Mouse (Mus musculus) cerebellum, postnatal 36 days (tissue): ENCODE results near the gene C5ar2.
"Not testable (repeated sequence)": the region's sequence is repeated elsewhere in the genome, so short reads cannot be mapped to it uniquely, and the experiment has no call there.

Source experiments
- DNase-seq, 2 experiments: peaks; one replicate each; pipeline ENCODE4 v3.0.0; 2021 to 2022; ENCODE audit warnings: mixed read lengths in 2 of 2

C5ar2 gene

DNA sequence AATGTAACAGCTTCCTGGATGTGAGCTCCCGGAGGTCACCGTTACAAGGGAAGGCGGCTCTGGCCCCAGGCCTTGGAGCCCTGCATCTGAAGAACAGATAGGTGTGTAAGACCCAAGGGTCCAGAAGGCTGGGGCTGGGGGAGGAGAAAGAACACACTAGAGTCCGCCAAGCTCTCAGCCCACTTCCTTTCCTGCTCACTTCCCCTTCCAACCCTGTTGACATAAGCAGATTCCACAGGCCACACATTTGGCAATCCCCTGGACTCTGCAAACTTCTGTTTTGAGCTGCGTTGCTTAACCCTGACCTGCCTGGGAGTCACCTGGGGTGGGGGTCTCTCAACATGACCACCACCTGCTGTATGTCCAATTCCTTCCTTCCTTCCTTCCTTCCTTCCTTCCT lies at the start of gene C5ar2:
TSS of gene C5ar2 (minus strand) at position 88 of the 400 bp plus-strand sequence.
- DNase-seq = no peak

DNA sequence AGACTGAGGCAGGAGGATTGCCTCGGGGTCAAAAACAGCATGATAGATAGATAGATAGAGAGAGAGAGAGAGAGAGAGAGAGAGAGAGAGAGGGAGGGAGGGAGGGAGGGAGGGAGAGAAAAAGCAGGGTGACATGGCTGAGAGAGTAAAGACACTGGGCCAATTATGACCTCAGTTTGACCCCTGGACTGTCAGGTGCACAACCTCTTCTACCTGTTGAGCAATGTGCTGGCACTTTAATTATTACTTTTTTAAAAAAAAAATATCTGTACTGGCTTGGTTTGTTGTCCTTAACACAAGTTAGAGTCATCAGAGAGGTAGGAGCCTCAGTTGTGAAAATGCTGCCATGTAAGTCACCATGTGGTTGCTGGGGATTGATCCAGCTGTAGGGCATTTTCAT lies 43.8 kb upstream of the C5ar2 start:
- no peak for DNase-seq

DNA sequence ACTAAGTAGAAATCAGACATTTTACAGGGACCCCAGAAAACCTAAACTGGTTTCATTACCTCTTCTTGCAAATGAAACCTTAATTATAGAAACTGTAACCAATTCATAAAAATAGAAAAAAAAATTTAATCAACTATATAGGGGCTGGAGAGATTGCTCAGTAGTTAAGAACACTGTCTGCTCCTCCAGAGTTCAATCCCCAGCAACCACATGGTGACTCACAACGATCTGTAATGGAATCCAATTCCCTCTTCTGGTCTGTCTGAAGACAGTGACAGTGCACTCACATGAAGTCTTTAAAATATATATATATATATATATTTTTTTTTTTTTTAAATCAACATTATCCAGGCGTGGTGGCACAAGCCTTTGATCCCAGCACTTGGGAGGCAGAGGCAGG lies 43.1 kb upstream of the C5ar2 start:
- DNase-seq = no peak

DNA sequence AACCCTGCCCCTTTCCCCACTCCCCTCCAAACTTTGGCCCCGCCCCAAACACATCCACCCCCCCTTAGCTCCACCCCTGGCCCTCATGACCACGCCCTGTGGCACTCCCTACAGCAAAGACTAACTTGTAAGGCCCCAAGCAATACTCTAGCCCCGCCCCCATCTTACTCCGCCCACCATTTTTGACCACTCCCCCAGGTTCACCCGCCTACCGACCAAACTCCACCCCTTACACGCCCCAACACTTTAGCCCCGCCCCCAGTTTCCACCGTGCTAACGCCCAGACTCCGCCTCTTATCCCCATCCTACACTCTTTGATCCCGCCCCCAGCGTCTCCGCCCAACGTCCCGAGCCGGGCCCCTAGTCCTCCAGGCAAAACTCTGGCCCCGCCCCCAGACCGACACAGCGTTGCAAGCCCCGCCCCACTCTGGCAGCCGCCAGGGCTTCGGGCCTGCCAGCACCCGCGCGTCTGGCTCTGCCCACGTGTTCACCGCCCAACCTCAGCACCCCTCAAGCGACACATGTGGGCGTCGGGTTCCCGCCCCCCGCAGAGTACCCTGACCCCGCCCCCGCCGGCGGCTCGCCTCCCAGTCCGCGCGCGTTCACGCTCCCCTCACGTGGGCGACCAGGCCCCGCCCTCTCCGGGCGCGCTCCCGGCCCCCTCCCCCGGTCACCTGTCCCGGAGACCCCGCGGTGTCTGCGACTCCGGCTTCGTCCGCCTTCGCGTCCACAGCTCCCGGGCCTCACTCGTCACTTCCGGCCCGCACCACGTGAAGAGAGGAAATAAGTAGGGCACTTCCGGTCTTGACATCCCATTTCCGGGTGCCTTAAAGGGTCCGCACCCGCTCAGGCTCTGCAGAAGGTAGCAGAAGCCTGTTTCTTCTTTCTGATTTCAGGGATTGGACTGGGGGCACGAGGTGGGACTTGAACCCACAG lies 42.3 kb upstream of the C5ar2 start, which contains the start of gene Ccdc9:
TSS of gene Ccdc9 (minus strand) at position 770 of the 936 bp plus-strand sequence.
- DNase-seq = peak; percentile 95 to 97

DNA sequence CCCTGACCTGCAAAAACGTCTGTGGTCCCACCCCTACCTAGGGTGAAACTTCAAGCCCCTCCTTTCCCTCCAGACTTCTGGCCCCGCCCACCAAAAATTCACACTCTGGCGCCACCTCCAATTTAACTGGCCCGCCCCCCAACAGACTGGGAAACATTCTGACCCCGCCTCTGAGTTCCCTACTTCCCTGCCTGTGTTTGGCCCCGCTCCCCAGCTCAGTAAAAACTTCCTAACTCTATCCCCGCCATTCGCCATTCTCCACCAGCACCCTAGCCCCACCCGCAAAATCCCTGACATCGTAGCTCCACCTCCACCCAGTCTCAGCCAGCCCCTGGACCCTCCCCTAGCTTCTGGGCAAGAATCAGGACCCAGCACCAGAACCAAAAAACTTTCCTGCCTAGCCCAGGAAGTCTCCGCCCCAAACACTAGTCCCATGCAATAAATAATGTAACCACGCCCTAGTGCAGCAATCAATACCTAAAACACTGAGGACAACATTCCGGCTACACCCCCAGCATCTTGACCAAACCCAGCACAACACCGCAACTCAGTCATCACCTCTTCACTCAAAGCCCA lies 41.6 kb upstream of the C5ar2 start:
- DNase-seq = peak in 1 of 2 experiments; percentile 33

DNA sequence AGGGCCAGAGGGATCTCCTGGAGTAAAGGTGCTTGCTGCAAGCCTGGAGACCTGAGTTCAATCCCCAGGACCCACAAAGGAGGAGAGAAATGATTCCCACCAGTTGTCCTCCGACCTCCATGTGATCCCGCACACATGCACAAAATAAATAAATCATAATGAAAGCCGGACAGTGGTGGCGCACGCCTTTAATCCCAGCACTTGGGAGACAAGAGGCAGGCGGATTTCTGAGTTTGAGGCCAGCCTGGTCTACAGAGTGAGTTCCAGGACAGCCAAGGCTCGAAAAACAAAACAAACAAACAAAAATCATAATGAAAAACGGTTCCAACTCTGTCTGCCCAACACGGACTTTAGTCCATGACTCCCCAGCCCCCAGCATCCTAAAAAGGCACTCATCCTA lies 41.0 kb upstream of the C5ar2 start:
- no peak for DNase-seq

DNA sequence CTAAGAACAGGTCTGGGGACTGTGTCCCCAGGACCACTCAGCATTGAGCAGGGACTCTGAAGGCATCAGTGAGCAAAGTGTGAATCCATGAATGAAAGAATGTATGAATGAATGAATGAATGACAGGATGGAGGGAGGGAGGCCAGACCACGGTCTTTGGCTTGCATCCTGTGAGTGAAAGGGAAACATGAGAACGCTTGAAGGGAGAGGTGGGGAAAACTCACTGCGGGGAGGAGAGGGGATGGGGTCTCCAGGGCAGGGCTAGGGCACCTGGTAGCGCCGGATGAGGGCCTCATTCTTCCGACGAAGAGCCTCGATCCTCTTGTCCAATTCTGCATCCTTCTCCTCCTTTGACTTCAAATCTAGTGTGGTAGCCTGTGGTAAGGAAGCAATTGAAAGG lies 40.0 kb upstream of the C5ar2 start:
- DNase-seq = no peak

DNA sequence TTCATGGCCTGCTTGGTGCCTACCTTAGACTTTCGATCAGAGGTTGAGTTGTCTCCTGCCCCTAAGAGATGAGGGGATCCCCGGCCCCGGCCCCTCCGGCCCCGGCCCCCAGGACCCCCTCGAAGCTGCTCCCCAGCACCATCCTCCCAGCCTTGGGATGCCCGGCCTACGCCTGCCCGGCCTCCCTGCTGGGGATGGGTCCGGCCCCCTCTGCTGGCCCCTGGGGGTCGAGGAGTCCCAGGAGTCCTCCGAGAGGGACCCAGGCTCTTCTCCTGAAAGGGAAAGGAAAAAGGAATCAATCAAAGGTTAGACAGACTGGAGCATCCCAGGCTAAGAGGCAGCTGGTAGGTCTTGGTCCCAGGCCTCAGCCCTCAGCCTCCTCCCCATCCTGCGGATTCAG lies 38.4 kb upstream of the C5ar2 start:
- DNase-seq = no peak

DNA sequence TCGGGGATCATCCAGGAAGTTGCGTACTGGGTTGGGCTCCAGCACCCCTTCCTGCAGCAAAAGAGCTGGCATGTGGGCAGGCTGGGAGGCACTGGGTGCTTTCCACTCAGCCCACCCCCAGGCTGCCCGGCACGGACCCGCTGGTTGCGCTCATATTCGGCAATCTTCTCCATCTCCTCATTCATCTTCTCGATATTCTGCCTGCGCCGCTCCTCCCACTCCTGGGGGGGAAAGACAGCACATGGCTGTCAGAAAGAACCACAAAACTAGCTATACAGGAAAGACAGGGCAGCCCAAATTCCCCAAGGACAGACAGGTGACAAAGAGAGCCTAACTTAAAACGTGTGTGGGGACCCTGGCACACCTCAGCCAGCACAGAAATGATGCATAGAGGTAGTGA lies 36.8 kb upstream of the C5ar2 start:
- DNase-seq = no peak

DNA sequence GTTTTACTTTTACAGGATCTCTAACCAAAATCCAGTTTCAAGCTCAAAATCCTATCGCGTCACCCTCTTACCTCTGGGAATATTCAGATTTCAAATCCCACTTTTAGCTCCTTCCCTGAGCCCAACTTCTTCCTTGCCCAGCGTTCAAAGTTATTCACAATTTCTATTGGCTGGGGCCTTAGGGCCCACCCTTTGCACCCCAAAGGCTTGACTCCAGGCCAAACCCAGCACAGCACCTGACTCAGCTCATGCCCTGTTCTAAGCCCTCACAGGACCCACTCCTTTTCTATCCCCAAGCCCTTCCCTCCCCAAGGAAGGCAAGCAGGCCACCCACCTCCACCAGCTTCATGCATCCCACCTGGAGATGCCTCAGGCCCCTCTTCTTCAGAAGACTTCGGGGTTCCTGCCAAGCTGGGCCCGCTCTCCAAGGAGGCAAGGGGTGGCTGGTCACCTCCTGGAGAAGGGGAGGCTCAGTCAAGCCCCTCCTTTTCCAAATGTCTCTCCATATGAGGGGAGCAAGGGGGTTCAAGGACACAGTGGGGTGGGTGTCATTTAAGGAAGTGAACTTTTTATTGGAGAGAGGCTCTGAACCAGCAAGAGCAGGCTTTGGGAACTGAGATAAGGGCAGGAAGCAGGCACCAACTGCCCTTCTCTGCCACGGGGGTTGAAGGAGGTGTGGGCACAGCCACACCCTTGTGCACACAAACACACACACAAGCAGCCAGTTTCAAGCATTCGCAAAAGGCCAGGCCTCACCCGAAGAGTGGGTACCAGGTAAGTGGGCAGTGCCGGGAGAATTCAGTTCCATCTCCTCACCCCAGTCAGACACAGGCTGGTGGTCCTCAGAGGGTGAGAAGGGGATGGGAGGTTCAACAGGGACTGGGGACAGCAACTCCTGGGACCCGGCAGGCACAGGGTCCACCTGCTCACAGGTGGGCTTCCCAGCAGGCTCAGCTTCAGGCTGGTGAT lies 31.3 kb upstream of the C5ar2 start:
- no peak for DNase-seq

DNA sequence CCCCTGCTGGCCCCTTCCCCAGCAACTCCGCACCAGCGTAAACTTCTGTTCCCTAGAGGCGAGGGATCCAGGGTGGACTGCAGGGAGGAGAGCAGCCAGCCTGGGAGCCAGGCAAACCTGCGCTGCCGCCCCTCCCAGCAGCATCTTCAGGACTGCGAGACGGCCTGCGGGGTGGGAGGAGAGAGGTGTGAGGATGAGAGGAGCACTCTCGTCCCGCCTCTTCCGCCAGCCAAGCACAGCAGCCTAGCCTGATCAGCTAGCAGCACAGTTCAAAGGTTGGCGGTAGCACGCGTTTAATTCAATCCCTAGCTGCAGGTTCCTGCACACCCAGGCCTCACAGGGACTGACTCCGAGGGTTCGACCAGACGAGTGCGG lies 29.8 kb upstream of the C5ar2 start:
- peak; percentile 72 to 73 for DNase-seq

DNA sequence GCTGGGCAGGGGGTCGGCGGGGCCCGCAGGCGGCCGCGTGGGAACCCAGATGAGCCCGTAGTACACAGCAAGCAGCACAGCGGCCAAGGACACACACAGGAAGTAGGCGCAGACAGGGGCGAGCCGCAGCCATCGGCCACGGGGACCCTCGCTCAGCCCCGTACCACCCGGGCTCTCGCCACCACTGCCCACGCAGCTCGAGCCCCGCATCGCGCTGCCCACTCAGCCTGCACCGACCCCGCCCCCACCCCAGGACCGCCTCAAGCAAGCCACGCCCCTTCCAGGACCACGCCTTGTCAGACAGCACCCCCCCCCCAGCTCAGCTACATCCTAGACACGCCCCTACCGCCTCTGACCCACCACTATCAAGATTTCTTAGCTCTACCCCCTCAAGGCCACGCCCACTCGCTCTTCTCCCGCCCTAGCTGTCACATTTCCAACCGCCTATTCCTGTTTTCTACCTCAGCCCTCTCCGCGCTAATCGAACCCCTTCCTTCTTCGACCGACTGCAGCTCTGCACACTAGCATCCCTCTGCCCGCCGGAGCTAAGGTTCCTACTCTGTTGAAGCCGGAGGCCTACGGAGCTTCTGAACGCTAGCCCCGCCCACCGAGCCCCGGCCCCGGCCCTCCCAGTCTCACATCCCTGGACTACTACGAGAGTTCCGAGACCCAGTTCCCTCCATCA lies 29.3 kb upstream of the C5ar2 start, which contains the start of gene Inafm1:
TSS of gene Inafm1 (minus strand) at position 537 of the 685 bp plus-strand sequence.
- peak; percentile 78 to 80 for DNase-seq

DNA sequence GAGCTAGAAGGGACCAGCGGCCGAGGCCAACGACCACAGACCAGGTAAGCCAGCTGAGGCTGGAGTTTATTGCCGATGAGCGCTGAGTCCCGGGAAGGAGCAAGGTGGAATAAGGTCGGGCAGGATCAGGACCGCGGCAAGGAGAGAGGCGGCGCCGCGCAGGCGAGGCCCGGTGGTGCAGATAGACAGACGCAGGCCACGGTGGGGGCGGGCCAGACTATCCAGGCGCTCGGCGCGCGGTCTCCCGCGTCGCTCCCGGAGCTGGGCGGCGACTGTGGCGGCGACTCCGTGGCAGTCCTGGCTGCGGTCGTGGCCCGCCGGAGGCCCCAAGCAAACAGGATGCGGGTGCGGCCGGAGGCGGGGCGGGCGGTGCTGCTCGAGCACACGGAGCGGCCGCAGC lies 28.7 kb upstream of the C5ar2 start:
- DNase-seq = peak; percentile 79 to 80

DNA sequence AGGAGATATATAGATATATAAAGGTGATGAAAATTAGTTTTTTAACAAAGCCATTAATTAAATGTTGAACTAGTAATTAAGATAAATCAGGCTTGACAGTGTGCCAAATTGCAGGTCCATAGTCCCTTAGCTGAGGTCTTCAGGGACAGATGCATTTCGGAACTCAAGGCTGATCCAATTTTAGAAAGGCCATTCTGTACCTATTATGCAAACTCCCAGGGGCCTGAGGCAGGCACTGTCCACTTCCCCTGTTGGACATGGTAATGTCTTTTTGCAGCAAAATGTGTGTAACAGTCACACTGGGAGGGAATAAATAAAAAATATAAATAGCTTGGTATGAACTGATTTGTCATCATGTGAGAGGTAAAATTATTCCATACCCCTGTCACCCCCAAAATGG lies 27.2 kb upstream of the C5ar2 start:
- no peak for DNase-seq

DNA sequence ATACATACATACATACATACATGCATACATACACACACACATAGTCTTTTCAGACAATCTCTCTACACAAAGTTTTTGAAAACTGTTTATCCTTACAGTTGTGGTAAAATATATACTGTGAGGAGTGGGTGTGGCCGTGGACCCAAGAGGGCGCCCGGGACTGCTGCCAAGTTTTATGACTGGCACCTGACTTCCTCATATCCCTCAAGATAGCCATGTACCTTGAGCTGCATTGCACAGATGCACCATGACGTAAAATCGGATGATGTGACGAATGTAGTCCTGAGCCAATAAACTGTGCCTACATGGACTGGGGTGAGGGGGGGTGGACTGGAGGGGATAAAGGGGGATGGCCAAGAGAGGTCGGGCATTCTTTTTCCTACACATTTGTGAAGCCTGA lies 22.6 kb upstream of the C5ar2 start:
- not testable (repeated sequence) for DNase-seq

DNA sequence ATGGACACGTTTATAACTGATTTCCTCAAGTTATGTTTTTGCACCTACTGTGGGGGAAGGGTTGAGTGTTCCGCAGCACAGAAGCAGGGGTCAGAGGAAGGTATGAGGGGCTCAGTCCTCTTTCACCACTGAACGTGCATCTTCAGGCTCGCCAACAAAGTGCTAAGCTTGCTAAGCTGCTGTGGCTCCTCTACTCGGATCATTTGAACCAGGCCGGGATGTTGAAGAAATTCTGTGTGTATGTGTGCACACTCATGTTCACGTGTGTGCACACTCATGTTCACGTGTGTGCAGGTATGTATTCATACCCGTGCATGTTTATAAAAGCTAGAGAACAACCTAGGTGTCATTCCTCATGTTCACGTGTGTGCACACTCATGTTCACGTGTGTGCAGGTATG lies 21.9 kb upstream of the C5ar2 start:
- DNase-seq = no peak

DNA sequence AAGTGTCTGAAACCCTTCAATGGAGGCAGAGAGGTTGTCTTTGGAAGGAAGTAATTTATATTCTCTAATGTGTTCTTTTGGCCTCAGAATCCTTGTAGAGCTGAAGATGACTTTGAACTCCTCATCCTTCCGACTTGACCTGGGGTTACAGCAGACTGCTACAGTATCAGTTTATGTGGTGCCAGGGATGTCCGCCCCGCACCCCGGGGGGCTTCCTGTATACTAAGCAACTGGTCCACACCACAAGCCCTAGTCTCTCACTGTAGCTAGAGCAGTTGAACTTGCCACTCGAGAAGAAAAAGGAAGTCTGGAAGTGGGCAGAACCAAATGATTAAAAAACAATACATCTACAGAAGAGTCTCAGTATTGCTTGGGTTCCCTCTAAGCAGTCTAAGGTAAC lies 19.9 kb upstream of the C5ar2 start:
- DNase-seq = no peak

DNA sequence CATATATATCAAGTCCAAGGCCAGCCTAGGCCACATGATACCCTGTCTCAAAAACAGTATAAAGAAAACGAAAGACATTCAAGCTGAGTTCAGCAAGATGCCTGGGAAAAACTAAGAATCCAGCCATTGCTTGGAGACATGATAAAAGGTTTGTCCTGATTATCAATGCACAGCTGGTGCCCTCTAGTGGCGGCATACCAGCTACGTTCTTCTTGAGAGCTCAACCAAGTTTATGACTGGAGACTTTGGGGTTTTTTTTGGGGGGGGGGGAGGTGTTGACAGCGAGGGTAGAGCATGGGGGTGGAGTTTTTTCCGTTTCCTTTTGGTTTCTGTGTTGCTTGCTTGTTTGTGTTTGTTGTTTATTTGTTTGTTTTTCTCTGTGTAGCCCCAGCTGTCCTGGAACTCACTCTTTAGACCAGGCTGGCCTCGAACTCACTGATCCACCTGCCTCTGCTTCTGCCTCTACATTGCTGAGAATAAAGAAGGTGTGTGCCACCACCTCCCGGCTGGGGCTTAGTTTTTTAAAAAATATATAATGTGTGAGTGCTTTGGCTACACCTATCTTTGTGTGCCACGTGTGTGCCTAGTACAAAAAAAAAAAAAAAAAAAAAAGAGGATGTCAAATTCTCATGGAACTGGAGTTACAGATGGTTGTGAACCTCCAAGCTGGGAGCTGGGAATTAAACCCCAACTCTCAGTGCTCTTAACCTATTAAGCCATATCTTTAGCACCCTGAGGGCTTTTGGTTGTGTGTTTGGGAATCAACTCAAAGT lies 19.2 kb upstream of the C5ar2 start:
- DNase-seq = peak; percentile 85 to 88

DNA sequence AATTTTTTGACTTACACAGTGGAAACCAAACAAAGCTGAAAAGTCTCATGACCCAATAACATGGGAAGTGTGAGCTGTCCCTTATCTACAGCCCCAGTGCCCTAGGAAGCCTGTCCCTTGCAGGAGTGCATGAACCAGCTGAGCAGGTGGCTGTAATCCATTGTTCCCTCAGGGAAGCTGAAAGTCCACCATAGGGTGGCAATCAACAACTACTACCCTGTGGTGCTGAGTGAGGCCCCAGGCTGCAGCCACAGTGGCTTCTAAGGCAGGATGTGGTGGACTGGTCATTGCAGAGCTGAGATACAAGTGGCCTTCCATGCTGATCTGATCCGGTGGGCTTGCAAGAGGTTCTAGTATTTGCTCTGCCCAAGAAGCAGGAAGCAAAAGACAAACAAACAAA lies 17.1 kb upstream of the C5ar2 start:
- no peak for DNase-seq

DNA sequence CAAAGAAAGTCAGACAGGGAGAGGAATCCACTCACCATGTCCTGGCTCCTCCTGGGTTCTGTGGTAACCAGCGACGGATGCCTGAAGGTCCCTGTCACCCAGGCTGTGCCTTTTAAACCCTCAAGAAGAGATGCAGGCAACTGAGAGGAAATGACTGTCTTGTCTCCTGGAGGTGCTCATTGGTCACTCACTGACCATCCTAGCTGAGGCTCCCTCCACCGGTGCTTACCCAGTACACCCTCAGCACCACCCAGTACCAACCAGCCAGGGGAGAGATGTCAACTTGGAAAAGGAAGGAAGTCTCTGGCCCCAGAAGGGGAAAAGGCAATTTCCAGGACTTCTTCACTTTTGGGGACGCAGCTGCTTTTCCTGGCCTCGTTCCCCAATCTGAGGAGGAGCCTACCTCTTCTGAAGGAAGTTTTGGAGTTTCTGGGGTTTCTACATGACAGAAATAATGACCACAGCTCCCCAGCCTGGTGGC lies 15.2 kb upstream of the C5ar2 start, which contains the start of gene C5ar1:
TSS of gene C5ar1 (minus strand) at position 431 of the 481 bp plus-strand sequence.
- no peak for DNase-seq

DNA sequence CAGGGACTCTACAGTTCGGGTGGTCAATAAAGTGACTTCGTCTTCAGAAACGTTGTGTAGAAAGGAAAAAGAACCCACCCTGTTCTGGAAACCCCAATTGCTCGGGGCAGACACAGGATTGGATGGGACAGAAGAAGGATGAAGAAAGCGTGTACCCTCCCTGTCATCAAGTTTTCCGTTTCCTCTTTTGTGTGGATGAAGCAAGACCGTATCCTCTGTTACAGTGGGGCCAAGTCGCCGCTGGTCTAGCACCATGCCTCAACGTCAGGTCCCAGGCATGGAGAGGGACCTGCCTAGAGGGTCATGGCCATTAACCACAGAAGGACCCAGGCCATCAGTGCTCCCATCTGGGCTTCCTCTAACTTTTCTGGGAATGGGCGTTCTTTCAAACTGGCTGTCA lies 13.9 kb upstream of the C5ar2 start:
- DNase-seq = no peak
